Comparison of ENCODE assay signal across 10 mouse cellular contexts in genomic region chr2:128139781-128140180, GRCm38 (mm10). TPM values are rescaled to one million over a fixed set of nuclear protein-coding genes. Genes with fewer than 3 reads are reported as not detected.
DNase-seq lines count a peak whose midpoint lies in the region; ATAC-seq and TF ChIP-seq lines count a peak whose summit lies in the region.
"Had no signal": no experiment of that assay in that cellular context is flagged by ENCODE, and none has a peak within 500 bp of the region (broad histone marks: within the 10 kb centered on the region; RNA-seq: fewer than 3 reads in every experiment).

No protein-coding gene starts in this region.

- DNase-seq in cerebellum, postnatal 10 days, result peak; percentile 37 to 41
- DNase-seq in cerebellum, adult 2 months, result no peak
- peak; percentile 34 for DNase-seq in R1 (ENCODE audit: low read depth, low spot score)
- DNase-seq in lung, postnatal 0 days (ENCODE audit: low spot score), result peak; percentile 70
- DNase-seq in right cerebral cortex, adult 2 months (ENCODE audit: low spot score in 2 of 2), result no peak
- DNase-seq in thymus, adult 18-20 months, result no peak
- no peak for DNase-seq in right cerebral cortex, adult 18-20 months

- 66% methylated on average over 15 of the region's 15 CpGs for WGBS in cerebellum, adult 2 months
- 36% methylated on average over 15 of the region's 15 CpGs for WGBS in hindbrain, embryonic 13.5 days
- WGBS in lung, postnatal 0 days, result 59% methylated on average over 15 of the region's 15 CpGs

- no peaks in the 10 kb centered on the region for H3K27me3 ChIP-seq in cerebellum, adult 2 months (ENCODE audit: control insufficient read depth, insufficient read depth, low read length)
- H3K27me3 ChIP-seq in hindbrain, embryonic 13.5 days, result no peaks in the 10 kb centered on the region
- no peaks in the 10 kb centered on the region for H3K27me3 ChIP-seq in lung, postnatal 0 days (replicated peaks; ENCODE audit: insufficient read depth, low read length)
- H3K27me3 ChIP-seq: embryonic facial prominence, embryonic 12.5 days had no signal

- TF ChIP-seq CTCF in cerebellum, adult 2 months (IDR thresholded peaks at IDR 0.05; ENCODE audit: borderline replicate concordance, insufficient read depth, low read depth, low read length), result no peak
- TF ChIP-seq CTCF in lung, postnatal 0 days (IDR thresholded peaks at IDR 0.05), result no peak

- TF ChIP-seq EP300 in lung, postnatal 0 days (IDR thresholded peaks at IDR 0.05), result no peak

- H3K4me3 ChIP-seq in cerebellum, adult 2 months (replicated peaks; ENCODE audit: insufficient read depth, low read depth, low read length), result no peak overlapping the region
- no peak overlapping the region for H3K4me3 ChIP-seq in hindbrain, embryonic 13.5 days
- H3K4me3 ChIP-seq in lung, postnatal 0 days (ENCODE audit: low read depth, low read length), result no peak overlapping the region
- H3K4me3 ChIP-seq: embryonic facial prominence, embryonic 12.5 days had no signal

- no peaks in the 10 kb centered on the region for H3K9me3 ChIP-seq in hindbrain, embryonic 13.5 days
- H3K9me3 ChIP-seq in lung, postnatal 0 days (ENCODE audit: low read length), result no peaks in the 10 kb centered on the region
- H3K9me3 ChIP-seq: embryonic facial prominence, embryonic 12.5 days had no signal

- H3K27ac ChIP-seq in cerebellum, adult 2 months (ENCODE audit: insufficient read depth, low read length), result no peak overlapping the region
- H3K27ac ChIP-seq in hindbrain, embryonic 13.5 days, result peak overlapping the region; percentile 73
- no peak overlapping the region for H3K27ac ChIP-seq in lung, postnatal 0 days (ENCODE audit: low read length)
- H3K27ac ChIP-seq: embryonic facial prominence, embryonic 12.5 days; macrophage had no signal

- H3K9ac ChIP-seq in hindbrain, embryonic 13.5 days, result peak overlapping the region; percentile 35; the same call in 1 of the 2 replicates
- no peak overlapping the region for H3K9ac ChIP-seq in lung, postnatal 0 days (replicated peaks; ENCODE audit: low read depth)
- H3K9ac ChIP-seq: embryonic facial prominence, embryonic 12.5 days had no signal

- H3K36me3 ChIP-seq in hindbrain, embryonic 13.5 days, result 0 out of 2 replicates have a peak, but pooled peaks cover 4% of the 10 kb centered on the region
- 0 out of 2 replicates have a peak, but pooled peaks cover 6% of the 10 kb centered on the region for H3K36me3 ChIP-seq in lung, postnatal 0 days (ENCODE audit: insufficient read depth, low read length)

- peaks cover 8% of the 10 kb centered on the region for H3K4me1 ChIP-seq in cerebellum, adult 2 months (ENCODE audit: control insufficient read depth, insufficient read depth, low read length)
- H3K4me1 ChIP-seq in hindbrain, embryonic 13.5 days (replicated peaks), result peaks cover 51% of the 10 kb centered on the region
- H3K4me1 ChIP-seq in lung, postnatal 0 days (ENCODE audit: insufficient read depth, low read depth, low read length), result no peaks in the 10 kb centered on the region; the same call in 1 of the 2 replicates

- peak; percentile 60 for ATAC-seq in hindbrain, embryonic 13.5 days (ENCODE audit: low FRiP score)
- peak; percentile 49 for ATAC-seq in lung, postnatal 0 days

- peak overlapping the region; percentile 26 for H3K4me2 ChIP-seq in hindbrain, embryonic 13.5 days
- no peak overlapping the region for H3K4me2 ChIP-seq in lung, postnatal 0 days (replicated peaks; ENCODE audit: low read depth, low read length)
- H3K4me2 ChIP-seq: embryonic facial prominence, embryonic 12.5 days had no signal

- no peak for TF ChIP-seq POLR2A in cerebellum, adult 2 months (IDR thresholded peaks at IDR 0.05; ENCODE audit: borderline replicate concordance, insufficient read depth, low read length)

RNA-seq across cellular contexts. Expression of gene Bcl2l11, which starts 13.9 kb away (rescaled TPM):
- polyA plus RNA-seq in cerebellum, adult 2 months (2012; rRNA removed), result 5.2 and 5.8 TPM in 2 replicates
- polyA plus RNA-seq in hindbrain, embryonic 13.5 days (2015; fragmentation: Nextera tagmentation; extraction: Ambion mirVana), result 17.9 and 18.0 TPM in 2 replicates
- 18.5 and 18.6 TPM in 2 replicates for polyA plus RNA-seq in lung, postnatal 0 days (2015; fragmentation: Nextera tagmentation; extraction: Ambion mirVana)

Comparison
In these comparisons a context has a peak if more than half of its experiments do, and no peak if none do; other contexts are left out.
1. DNase-seq: peak in cerebellum, postnatal 10 days (2 of 2), R1 (single experiment) and lung, postnatal 0 days (single experiment); none in cerebellum, adult 2 months (0 of 2), right cerebral cortex, adult 2 months (0 of 2), thymus, adult 18-20 months (0 of 2) and right cerebral cortex, adult 18-20 months (single experiment).